Mouse (Mus musculus) MN1 (cell line): Measurements from ENCODE around the gene Fam104a.

ENCODE experiments used
- DNase-seq: peaks from one replicate; pipeline ENCODE4 v3.0.0-alpha.2; 2016; ENCODE audit warnings: low spot score

Fam104a gene

GRCm38 (mm10) chr11:113703758-113704157, 19.8 kb upstream of the Fam104a start:
- DNase-seq = peak; percentile 67

- DNase-seq = no peak
These were observed 15.7 kb upstream of the Fam104a start for GRCm38 (mm10) chr11:113699643-113700042.

GRCm38 (mm10) chr11:113698013-113698545, 14.1 kb upstream of the Fam104a start:
- no peak for DNase-seq

- DNase-seq = no peak
These were observed 13.6 kb upstream of the Fam104a start for GRCm38 (mm10) chr11:113697571-113697970.

GRCm38 (mm10) chr11:113691851-113692250, 7.9 kb upstream of the Fam104a start:
- DNase-seq = no peak

GRCm38 (mm10) chr11:113691318-113691717, 7.4 kb upstream of the Fam104a start:
- DNase-seq = no peak

- no peak for DNase-seq
These were observed 6.6 kb upstream of the Fam104a start for GRCm38 (mm10) chr11:113690506-113690905.

- DNase-seq = no peak
These were observed 3.1 kb upstream of the Fam104a start for GRCm38 (mm10) chr11:113687031-113687430.

GRCm38 (mm10) chr11:113684707-113685426, 912 bp upstream of the Fam104a start:
- DNase-seq = no peak

- no peak for DNase-seq
These were observed 363 bp downstream of the Fam104a start for GRCm38 (mm10) chr11:113683627-113683956.

- DNase-seq = peak; percentile 47
These were observed 893 bp downstream of the Fam104a start for GRCm38 (mm10) chr11:113682897-113683626.

GRCm38 (mm10) chr11:113681979-113682378, 2.0 kb downstream of the Fam104a start:
- DNase-seq = no peak

- no peak for DNase-seq
These were observed 3.0 kb downstream of the Fam104a start for GRCm38 (mm10) chr11:113680954-113681353.

GRCm38 (mm10) chr11:113678373-113678772, 5.6 kb downstream of the Fam104a start:
- no peak for DNase-seq

- DNase-seq = no peak
These were observed 6.6 kb downstream of the Fam104a start for GRCm38 (mm10) chr11:113677378-113677777.

- DNase-seq = no peak
These were observed 7.1 kb downstream of the Fam104a start for GRCm38 (mm10) chr11:113676847-113677246.

- no peak for DNase-seq
These were observed 9.4 kb downstream of the Fam104a start for GRCm38 (mm10) chr11:113674595-113674994.

- DNase-seq = no peak
These were observed 10.3 kb downstream of the Fam104a start for GRCm38 (mm10) chr11:113673614-113674013.

- no peak for DNase-seq
These were observed 14.2 kb downstream of the Fam104a start for GRCm38 (mm10) chr11:113669711-113670110.

- no peak for DNase-seq
These were observed 15.1 kb downstream of the Fam104a start for GRCm38 (mm10) chr11:113668857-113669256.

GRCm38 (mm10) chr11:113667704-113668103, 16.3 kb downstream of the Fam104a start:
- no peak for DNase-seq

- no peak for DNase-seq
These were observed 16.8 kb downstream of the Fam104a start for GRCm38 (mm10) chr11:113667122-113667521.

- DNase-seq = no peak
These were observed 17.3 kb downstream of the Fam104a start for GRCm38 (mm10) chr11:113666648-113667047.
